Mouse (Mus musculus) kidney, adult 2 months (tissue): ENCODE measurements at regions not wholly inside any gene's neighbourhood (a gene's known extent, or its start where the extent isn't known, plus 50 kb on each side); places are given as distances from the start of the nearest gene placed in this dataset.

Source experiments
- CTCF ChIP-seq: fragments of 200-500 bp; conservative IDR thresholded peaks from 2 replicates; pipeline ENCODE4 v1.5.1; 2011; ENCODE audit warnings: low read depth, mild to moderate bottlenecking, control low read depth, low read length, moderate library complexity, mixed read lengths; ENCODE audit not compliant: insufficient read depth, insufficient read length
- POLR2A ChIP-seq: fragments of 200-500 bp; IDR thresholded peaks from one replicate; pipeline ENCODE4 v1.6.1; 2011; ENCODE audit warnings: low read depth, low read length, control low read depth

DNA sequence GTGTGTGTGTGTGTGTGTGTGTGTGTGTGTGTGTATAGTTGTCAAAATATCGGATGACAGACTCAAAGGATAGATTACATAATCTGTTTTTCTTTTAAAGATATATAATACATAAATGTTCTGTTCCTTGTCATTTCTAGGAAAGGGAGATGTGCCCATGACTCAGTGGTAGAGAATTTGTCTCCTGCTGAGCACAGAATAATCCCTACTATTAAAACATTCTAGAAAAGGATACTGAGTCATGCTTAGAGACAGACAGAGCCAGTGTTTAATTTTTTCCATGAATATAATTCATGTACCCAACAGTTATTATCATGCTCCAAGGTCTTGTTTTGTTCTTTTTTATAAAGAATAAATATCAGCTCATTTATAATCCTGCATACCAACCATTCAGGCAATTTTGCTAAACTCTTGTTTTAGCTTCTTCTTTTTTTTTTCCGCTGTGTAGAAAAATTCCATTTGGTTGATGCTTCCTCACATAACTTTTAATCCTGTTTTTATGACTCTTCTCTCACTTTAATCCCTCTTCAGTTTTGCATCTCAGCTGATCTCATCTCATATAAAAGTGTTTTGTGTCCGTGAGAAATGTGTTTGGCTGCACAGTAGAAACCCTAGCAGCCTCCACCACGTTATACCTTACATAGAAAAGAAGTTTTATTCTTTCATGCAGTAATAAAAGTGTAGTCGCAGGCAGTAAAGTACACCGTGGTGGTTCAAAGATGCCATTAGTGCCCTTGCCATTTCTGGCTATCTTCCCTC is 762.3 kb downstream of the Nedd1 start:
- TF ChIP-seq CTCF, result no peak
- no peak for TF ChIP-seq POLR2A
